Mouse (Mus musculus) skeletal muscle tissue, adult 2 months (tissue): ENCODE measurements at regions not wholly inside any gene's neighbourhood (a gene's known extent, or its start where the extent isn't known, plus 50 kb on each side); places are given as distances from the start of the nearest gene placed in this dataset.
A peak's percentile ranks its signal among the peaks of the same experiment; 100 is the strongest.

Experiments used
- DNase-seq: peaks from one replicate; pipeline ENCODE4 v3.0.0-alpha.2; 2012; ENCODE audit warnings: low read depth, low spot score

DNA sequence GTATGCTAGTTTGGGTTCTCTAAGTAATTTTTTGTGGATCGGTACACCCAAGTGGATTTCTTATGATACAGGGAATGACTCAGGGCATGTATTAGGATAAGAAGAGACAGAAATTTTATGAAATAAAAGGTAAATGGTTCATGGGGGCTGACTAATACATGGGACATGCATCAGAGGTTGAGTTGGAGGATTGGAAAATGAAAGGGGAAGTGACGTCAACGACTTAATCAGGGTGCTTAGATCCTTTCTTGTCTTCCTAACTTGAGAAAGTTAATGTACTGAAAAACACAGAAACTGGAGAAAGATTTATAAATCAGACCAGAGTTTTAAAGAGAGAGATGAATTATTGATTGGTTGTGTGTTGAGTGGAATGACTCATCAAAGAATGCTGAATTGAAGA lies 193.8 kb downstream of the Rassf9 start:
- no peak for DNase-seq

DNA sequence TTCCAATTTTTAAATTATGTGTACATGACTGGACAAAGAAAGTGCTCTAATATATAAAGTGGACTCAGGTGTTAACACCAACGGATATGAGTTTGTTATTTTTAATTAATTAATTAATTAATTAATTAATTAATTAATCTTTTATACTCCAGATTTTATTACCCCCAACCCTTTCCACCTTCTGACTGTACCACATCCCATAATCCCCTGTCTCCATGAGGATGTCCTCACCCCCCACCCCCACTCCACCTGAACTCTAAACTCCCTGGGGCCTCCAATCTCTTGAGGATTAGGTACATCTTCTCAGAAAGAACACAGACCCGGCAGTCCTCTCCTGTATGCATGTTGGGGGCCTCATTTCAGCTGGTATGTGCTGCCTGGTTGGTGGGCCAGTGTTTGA lies 182.8 kb downstream of the Rassf9 start:
- no peak for DNase-seq

- DNase-seq: peak; percentile 12
Measured at GRCm38 (mm10) chr10:102689966-102690365, 177.9 kb downstream of the Rassf9 start.

DNA sequence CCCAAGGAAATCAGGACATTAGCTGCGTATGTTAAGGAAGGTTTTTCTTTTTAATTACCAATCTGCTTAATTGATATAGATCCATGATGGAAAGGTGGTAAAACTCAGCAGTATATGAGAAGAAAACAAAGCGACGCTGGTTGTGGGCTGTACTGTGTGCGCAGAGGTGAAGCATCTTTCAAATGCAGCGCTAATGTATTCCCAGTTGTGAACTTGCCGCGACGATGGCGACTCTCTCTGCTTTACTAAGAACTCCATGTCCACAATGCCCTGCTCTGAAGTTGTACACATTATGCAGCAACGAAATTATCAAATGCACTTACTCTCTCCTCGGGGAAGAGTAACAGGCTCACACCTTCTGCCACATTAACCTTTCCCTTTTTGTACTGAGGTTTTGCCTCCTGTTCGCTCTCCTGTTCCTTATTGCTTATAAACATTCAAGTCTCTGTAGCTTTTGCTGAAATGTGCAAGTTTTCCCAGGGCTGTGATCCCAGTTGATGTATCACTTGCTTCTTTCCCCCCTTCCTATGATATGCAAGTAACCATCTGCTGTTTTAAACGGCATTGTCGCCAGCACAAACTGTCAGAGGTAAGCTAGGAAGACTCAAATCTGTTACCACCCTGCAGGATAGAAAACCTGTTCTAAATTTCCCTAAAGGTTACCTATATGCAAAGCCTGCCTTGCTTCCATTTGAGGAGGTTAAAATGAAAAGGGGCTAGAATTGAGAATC lies 174.8 kb downstream of the Rassf9 start:
- DNase-seq: no peak

- peak; percentile 9 for DNase-seq
Measured at GRCm38 (mm10) chr10:102685833-102686434, 173.9 kb downstream of the Rassf9 start.

DNA sequence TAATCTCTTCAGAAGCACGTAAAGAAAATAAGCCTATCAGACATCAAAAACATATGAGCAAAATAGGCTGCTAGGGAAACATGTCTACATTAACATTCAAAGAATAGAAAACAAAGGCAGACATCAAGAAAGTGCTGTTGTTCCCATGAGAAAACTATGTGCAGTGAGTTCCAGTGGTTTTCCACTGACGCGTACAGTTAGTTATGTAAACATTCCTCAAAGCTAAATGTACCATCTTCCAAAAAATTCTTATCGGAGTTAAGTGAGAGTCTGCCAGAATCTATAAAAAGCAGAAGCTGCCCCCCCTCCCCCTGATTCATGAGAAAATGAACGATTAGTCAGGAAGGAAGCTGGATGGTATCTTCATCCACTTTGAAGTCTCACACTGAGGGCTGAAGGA lies 155.3 kb downstream of the Rassf9 start:
- DNase-seq: no peak

GRCm38 (mm10) chr10:102659683-102660082 lies 147.7 kb downstream of the Rassf9 start:
- DNase-seq: no peak

- peak; percentile 25 for DNase-seq
Measured at GRCm38 (mm10) chr10:102636507-102636906, 124.5 kb downstream of the Rassf9 start.

GRCm38 (mm10) chr10:102633438-102633837 lies 121.4 kb downstream of the Rassf9 start:
- DNase-seq: no peak

DNA sequence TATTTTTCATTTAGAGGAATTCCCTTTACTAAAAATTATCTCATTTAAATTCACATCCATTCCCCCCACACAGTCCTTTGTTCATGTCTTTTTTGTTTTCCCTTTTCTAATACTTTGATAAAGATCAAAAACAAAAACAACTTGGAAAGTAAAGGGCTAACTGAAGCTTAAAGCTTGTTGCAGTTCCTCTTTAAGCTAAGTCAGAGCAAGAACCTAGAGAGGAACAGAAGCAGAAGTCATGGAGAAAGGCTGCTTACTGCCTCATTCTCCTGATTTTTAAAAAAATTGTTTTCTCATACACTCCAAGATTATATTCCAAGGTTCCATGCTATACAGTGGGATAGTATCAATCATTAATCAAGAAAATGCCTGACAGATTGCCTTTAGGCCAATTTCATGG lies 116.6 kb downstream of the Rassf9 start:
- DNase-seq: no peak

GRCm38 (mm10) chr10:102623895-102624294 lies 111.9 kb downstream of the Rassf9 start:
- DNase-seq: no peak

- DNase-seq: peak; percentile 18
Measured at GRCm38 (mm10) chr10:102622583-102623008, 110.6 kb downstream of the Rassf9 start.

DNA sequence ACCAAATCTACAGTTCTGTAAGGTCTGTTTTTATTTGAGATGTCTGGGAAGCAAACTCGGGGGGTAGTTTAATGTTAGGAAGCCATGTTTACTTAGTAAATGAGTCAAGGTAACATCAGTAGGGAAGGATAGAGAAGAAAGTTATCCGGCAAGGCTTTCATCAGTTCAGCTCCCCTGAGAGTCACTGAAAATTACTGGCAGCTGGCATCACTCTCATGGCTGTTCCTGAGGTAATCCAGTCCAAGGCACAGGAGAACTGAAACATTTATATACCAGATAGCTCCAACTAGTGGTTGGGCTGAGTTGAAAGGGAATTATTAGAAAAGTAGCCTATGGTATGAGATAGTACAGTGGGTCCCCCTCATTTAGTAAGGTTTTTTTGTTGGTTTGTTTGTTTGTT lies 106.7 kb downstream of the Rassf9 start:
- no peak for DNase-seq

- no peak for DNase-seq
Measured at GRCm38 (mm10) chr10:102615962-102616595, 104.1 kb downstream of the Rassf9 start.
